Mouse (Mus musculus) gastrocnemius, adult 2 months (tissue): Measurements from ENCODE around the gene Myh11. TPM values are rescaled to one million over a fixed set of nuclear protein-coding genes. Genes with fewer than 3 reads are reported as not detected.
A peak's percentile ranks its signal among the peaks of the same experiment; 100 is the strongest.

Experiments used
- DNase-seq: peaks from one replicate; pipeline ENCODE4 v3.0.0; 2022
- H3K27ac ChIP-seq: fragments of 200-600 bp; 2 replicates; pipeline ENCODE4 v1.8.1; 2022; ENCODE audit warnings: mild to moderate bottlenecking
- H3K4me3 ChIP-seq: fragments of 200-600 bp; 2 replicates; pipeline ENCODE4 v1.8.1; 2022; ENCODE audit warnings: mild to moderate bottlenecking, moderate library complexity
- CTCF ChIP-seq: fragments of 200-600 bp; IDR thresholded peaks from 2 replicates; pipeline ENCODE4 v1.8.1; 2022; ENCODE audit warnings: antibody characterized with exemption, mild to moderate bottlenecking, moderate library complexity
- intact Hi-C: fragments of 180-260 bp; cut with DNase I; formaldehyde crosslinking; loops from one replicate; pipeline ENCODE4 v1.15.1; 2025
- long read RNA-seq, 2 experiments: library from polyadenylated mRNA; stranded (forward); transcript quantifications; one replicate each; pipeline ENCODE4 v2.0.0; 2021
- total RNA-seq, 2 experiments: library from RNA; stranded (reverse); gene quantifications; 2 replicates each; pipeline ENCODE4 v1.2.3; 2021

Gene Myh11
- 10 to 100 TPM; 19.1 to 20.1 TPM for total RNA-seq
- long read RNA-seq, experiment 1, full-length matches to known transcripts: 17 of 30 reads
- long read RNA-seq, experiment 1, partial matches to known transcripts: 8 of 30 reads
- long read RNA-seq, experiment 1, other reads (novel, unspliced or antisense): 5 of 30 reads
- long read RNA-seq, experiment 2, full-length matches to known transcripts: 7 of 12 reads
- long read RNA-seq, experiment 2, partial matches to known transcripts: 4 of 12 reads
- long read RNA-seq, experiment 2, other reads (novel, unspliced or antisense): 1 of 12 reads

- TF ChIP-seq CTCF: peak; percentile 85
- H3K4me3 ChIP-seq: peak within 1 kb of the TSS; percentile 60
- intact Hi-C loops: loop anchor here (1.0 kb wide), 1 partner anchor 54 kb away; no protein-coding TSS in a partner anchor
- DNase-seq: peak; percentile 82
- peak within 1 kb of the TSS; percentile 68 for H3K27ac ChIP-seq
Measured at GRCm38 (mm10) chr16:14291223-14291622, at the start of gene Myh11. Gene Myh11, minus strand, starts transcription at chr16:14291372.

DNA sequence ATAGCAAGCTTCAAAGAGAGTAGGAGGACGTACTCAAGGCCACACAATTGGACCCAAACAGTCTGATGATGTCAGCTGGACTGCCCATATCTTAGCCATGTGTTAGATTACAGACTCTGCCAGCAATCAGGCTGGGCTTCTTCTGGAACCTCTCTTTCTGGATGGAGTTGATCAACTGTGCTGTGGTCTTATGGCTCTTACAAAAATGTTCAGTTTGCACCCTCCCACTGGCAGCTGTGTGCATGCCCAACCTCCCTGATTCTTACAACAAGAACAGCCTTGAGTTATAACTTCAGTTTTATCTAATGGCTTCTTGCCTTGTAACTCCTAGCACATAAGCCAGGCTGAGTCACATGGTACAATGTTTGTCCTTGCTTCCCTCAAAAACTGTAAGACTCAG is 37.0 kb upstream of the Myh11 start:
- intact Hi-C loops: no loop called here
- no peak for TF ChIP-seq CTCF
- Histone ChIP-seq H3K4me3 (no peak overlapping the region), H3K27ac (no peak overlapping the region)
- no peak for DNase-seq

DNA sequence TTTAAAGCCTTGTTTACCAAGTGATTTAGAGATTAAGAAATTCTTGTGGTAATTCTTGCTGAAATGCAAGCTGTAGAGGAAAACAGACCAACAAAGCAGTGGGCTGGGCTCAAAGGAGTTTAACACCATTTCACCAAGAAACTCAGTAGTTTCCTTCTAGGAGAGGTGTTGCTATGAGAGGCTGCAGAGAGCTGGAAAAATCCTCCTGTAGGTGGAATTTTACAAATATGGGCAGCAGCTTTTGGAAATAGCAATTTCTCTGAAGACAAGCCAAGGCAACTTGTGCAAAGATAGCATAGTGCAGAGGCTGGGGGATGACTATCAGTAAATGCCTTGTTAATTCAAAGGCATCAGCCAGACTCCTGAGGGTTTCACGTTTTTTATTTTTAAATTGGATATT is 29.3 kb upstream of the Myh11 start:
- intact Hi-C loops: no loop called here
- DNase-seq: no peak
- no peak overlapping the region for H3K27ac ChIP-seq
- TF ChIP-seq CTCF: no peak
- no peak overlapping the region for H3K4me3 ChIP-seq

DNA sequence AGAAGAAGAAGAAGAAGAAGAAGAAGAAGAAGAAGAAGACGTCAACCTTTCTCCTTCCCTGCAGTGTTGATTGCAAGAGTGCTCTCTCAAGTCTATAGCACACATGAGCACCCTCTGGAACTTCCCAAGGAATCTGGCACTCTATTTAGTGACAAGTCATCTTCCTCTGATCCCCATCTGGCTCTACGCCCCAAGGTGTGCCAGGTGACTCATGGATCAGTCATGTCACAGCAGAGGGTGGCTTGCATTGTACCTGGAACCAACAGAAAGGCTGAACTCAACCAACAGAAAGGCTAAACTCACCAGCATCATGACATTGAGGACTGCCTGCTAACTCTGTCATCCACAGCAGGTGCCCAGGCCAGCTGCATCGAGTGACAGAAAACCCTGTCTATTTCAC is 28.5 kb upstream of the Myh11 start:
- intact Hi-C loops: no loop called here
- H3K27ac ChIP-seq: no peak overlapping the region
- no peak for TF ChIP-seq CTCF
- DNase-seq: no peak
- no peak overlapping the region for H3K4me3 ChIP-seq

DNA sequence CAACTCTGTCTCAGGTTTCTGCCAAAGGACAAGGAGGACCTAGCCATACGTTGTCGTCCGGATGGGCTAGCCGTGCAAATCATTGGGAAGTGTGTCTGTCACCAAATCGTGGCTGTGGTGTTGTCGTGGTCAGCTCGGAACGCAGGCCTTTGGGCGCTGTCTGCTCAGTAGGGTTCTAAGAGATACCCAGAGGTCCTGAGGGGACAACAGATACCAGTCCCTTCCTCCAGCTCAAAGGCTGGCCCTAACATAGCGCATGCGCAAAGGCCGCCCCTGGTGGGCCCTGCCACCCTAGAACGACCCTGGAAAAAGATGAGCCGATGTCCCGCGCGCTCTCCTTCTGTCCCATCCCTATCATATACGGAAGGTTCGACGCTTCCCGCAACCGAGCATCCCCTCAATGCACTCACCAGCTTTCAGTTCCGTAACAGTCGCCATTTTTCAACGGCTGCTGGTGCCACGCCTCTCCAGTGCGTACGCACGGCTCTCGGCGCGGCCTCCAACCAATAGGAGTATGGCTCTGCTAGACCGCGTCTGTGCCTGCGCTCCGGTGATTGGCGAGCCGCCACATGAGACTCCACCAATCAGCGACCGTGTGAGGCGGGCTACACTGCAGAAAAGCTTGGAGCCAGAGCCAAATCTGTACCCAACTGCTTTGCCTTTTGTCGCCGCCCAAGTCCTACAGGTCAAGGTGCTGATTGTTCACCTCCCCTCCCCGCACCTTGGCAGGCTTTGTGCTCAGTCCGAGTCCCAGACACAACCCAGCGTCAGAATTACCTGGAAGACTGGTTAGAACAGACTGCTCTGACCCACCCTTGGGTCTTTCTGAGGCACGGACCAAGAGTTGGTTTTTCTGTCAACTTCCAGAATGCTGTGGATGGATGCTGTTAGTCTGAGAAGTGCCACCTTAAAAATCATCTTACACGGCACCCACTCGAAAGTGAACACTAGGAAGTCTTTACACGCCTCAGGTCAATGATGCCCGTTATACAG is 26.0 kb upstream of the Myh11 start, which contains the start of gene Fopnl:
Gene Fopnl, minus strand, starts transcription at position 522 of the 993 bp plus-strand sequence.
- intact Hi-C loops: loop anchor here (1.0 to 2.0 kb wide), 2 partner anchors 44 to 128 kb away; partner anchors contain the start of gene Abcc1
- peak; percentile 99 for DNase-seq
- Histone ChIP-seq H3K4me3 (peak within 1 kb of the TSS; percentile 94), H3K27ac (peak within 1 kb of the TSS; percentile 98)
- TF ChIP-seq CTCF: 0 out of 2 replicates have a peak, but pooled peaks have one; percentile 18

DNA sequence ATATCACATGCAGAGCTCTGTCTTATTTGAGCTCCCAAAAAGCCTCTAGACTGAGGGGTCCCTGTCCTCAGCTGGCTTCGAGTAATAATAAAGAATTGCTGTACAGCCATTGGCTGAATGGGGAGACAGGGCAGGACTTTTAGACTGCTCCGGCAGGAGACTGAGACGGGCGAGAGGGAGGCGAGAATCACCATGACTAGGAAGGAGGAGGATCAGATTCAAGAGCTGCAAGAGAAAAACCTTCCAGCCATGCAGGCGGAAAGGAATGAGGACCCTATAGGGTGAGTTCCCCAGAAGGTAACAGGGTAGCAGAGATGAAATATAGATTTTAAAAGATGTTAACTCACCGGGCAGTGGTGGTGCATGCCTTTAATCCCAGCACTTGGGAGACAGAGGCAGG is 21.7 kb upstream of the Myh11 start:
- no peak for TF ChIP-seq CTCF

GRCm38 (mm10) chr16:14311371-14311770 is 20.2 kb upstream of the Myh11 start:
- peak; percentile 31 for DNase-seq
- TF ChIP-seq CTCF: peak; percentile 72
- intact Hi-C loops: loop anchor here (5.0 kb wide), 1 partner anchor 74 kb away; no protein-coding TSS in a partner anchor
- Histone ChIP-seq H3K4me3 (no peak overlapping the region), H3K27ac (no peak overlapping the region)

More for the DNA sequence above, 21.7 kb upstream of the Myh11 start:
- intact Hi-C loops: loop anchor here (5.0 kb wide), 1 partner anchor 76 kb away; no protein-coding TSS in a partner anchor
- no peak for DNase-seq
- no peak overlapping the region for H3K27ac ChIP-seq
- no peak overlapping the region for H3K4me3 ChIP-seq

GRCm38 (mm10) chr16:14309833-14310232 is 18.7 kb upstream of the Myh11 start:
- no peak overlapping the region for H3K27ac ChIP-seq
- no peak for TF ChIP-seq CTCF
- no peak overlapping the region for H3K4me3 ChIP-seq
- no peak for DNase-seq
- intact Hi-C loops: loop anchor here (5.0 kb wide), 1 partner anchor 73 kb away; no protein-coding TSS in a partner anchor

- no peak for DNase-seq
- intact Hi-C loops: no loop called here
- TF ChIP-seq CTCF: no peak
- Histone ChIP-seq H3K4me3 (no peak overlapping the region), H3K27ac (no peak overlapping the region)
Measured at GRCm38 (mm10) chr16:14308245-14309073, 17.3 kb upstream of the Myh11 start.

GRCm38 (mm10) chr16:14307373-14307772 is 16.2 kb upstream of the Myh11 start:
- DNase-seq: no peak
- TF ChIP-seq CTCF: no peak
- H3K27ac ChIP-seq: no peak overlapping the region
- intact Hi-C loops: no loop called here
- no peak overlapping the region for H3K4me3 ChIP-seq

GRCm38 (mm10) chr16:14306451-14306850 is 15.3 kb upstream of the Myh11 start:
- no peak for DNase-seq
- intact Hi-C loops: no loop called here
- Histone ChIP-seq H3K27ac (no peak overlapping the region), H3K4me3 (no peak overlapping the region)
- TF ChIP-seq CTCF: no peak

GRCm38 (mm10) chr16:14304791-14305190 is 13.6 kb upstream of the Myh11 start:
- Histone ChIP-seq H3K4me3 (no peak overlapping the region), H3K27ac (no peak overlapping the region)
- TF ChIP-seq CTCF: no peak
- no peak for DNase-seq
- intact Hi-C loops: no loop called here
